Comparison of ENCODE assay signal across 10 mouse cellular contexts in genomic region chr5:118645196-118645805, GRCm38 (mm10).
DNase-seq lines count a peak whose midpoint lies in the region; ATAC-seq lines count a peak whose summit lies in the region.
"Had no signal": no experiment of that assay in that cellular context is flagged by ENCODE, and none has a peak within 500 bp of the region (broad histone marks: within the 10 kb centered on the region; RNA-seq: fewer than 3 reads in every experiment).

No protein-coding gene starts in this region.

- H3K4me3 ChIP-seq in heart, embryonic 13.5 days: no peak overlapping the region
- H3K4me3 ChIP-seq in heart, embryonic 10.5 days: no peak overlapping the region
- peak overlapping the region; percentile 34 for H3K4me3 ChIP-seq in megakaryocyte, embryonic 14.5 days (replicated peaks)

- no peaks in the 10 kb centered on the region for H3K27me3 ChIP-seq in heart, embryonic 13.5 days (replicated peaks)
- no peaks in the 10 kb centered on the region for H3K27me3 ChIP-seq in heart, embryonic 10.5 days (ENCODE audit: insufficient read depth, poor library complexity, severe bottlenecking)
- no peaks in the 10 kb centered on the region for H3K27me3 ChIP-seq in megakaryocyte, embryonic 14.5 days (replicated peaks)

- DNase-seq in heart, embryonic 10.5 days (ENCODE audit: low spot score): no peak
- peak; percentile 29 for DNase-seq in CD4-positive helper T cell, adult 2 months (ENCODE audit: low read depth, low spot score)
- DNase-seq in gastrocnemius, postnatal 25 days: peak; percentile 31
- DNase-seq in B cell, adult 2 months: no peak
- no peak for DNase-seq in adrenal gland, adult 8-10 months
- DNase-seq: kidney, adult 11 months; layer of hippocampus, adult 9-11 months had no signal

- ATAC-seq in heart, embryonic 13.5 days (ENCODE audit: extremely low read depth, insufficient number of reproducible peaks, low FRiP score, low TSS enrichment): no peak
- ATAC-seq: midbrain, embryonic 16.5 days had no signal

- peak overlapping the region; percentile 48; the same call in 1 of the 2 replicates for H3K27ac ChIP-seq in heart, embryonic 13.5 days (replicated peaks)
- no peak overlapping the region for H3K27ac ChIP-seq in heart, embryonic 10.5 days

- 65% methylated on average over 10 of the region's 10 CpGs for WGBS in heart, embryonic 13.5 days
- WGBS in heart, embryonic 10.5 days: 74% methylated on average over 10 of the region's 10 CpGs

- no peaks in the 10 kb centered on the region for H3K9me3 ChIP-seq in heart, embryonic 13.5 days
- H3K9me3 ChIP-seq in heart, embryonic 10.5 days: no peaks in the 10 kb centered on the region
- H3K9me3 ChIP-seq in megakaryocyte, embryonic 14.5 days: no peaks in the 10 kb centered on the region

- peaks cover 88% of the 10 kb centered on the region for H3K4me1 ChIP-seq in heart, embryonic 13.5 days
- H3K4me1 ChIP-seq in heart, embryonic 10.5 days: peaks cover 55% of the 10 kb centered on the region
- H3K4me1 ChIP-seq in megakaryocyte, embryonic 14.5 days: peaks cover 89% of the 10 kb centered on the region

- 0 out of 2 replicates have a peak overlapping the region, but pooled peaks have one; percentile 0 for H3K9ac ChIP-seq in heart, embryonic 13.5 days

- H3K4me2 ChIP-seq in heart, embryonic 13.5 days: no peak overlapping the region

- no peaks in the 10 kb centered on the region for H3K36me3 ChIP-seq in heart, embryonic 13.5 days
- H3K36me3 ChIP-seq in heart, embryonic 10.5 days: no peaks in the 10 kb centered on the region
- peaks cover 16% of the 10 kb centered on the region for H3K36me3 ChIP-seq in megakaryocyte, embryonic 14.5 days (replicated peaks; ENCODE audit: low read length)

Comparison
In these comparisons a context has a peak if more than half of its experiments do, and no peak if none do; other contexts are left out.
1. DNase-seq: peak in CD4-positive helper T cell, adult 2 months (single experiment) and gastrocnemius, postnatal 25 days (single experiment); none in heart, embryonic 10.5 days (single experiment), B cell, adult 2 months (0 of 2) and adrenal gland, adult 8-10 months (single experiment).